Mouse (Mus musculus) neural tube, embryonic 11.5 days (tissue): ENCODE measurements around the gene Sfrp2. TPM values are rescaled to one million over a fixed set of nuclear protein-coding genes. Genes with fewer than 3 reads are reported as not detected.

Experiments
- ATAC-seq: fragments of 200-750 bp; cut with Nextera tagmentation; 2 replicates; pipeline ENCODE4 v1.8.0; 2017; ENCODE audit warnings: moderate number of reproducible peaks, mild to moderate bottlenecking, moderate TSS enrichment, moderate library complexity; ENCODE audit not compliant: insufficient read depth, low FRiP score, low TSS enrichment
- DNase-seq: peaks from one replicate; pipeline ENCODE4 v3.0.0-alpha.2; 2015; ENCODE audit warnings: low spot score
- H3K27ac ChIP-seq: fragments of 300-500 bp; sonication (generic); 2 replicates; pipeline ENCODE4 v1.5.1; 2014; ENCODE audit warnings: low read depth, mild to moderate bottlenecking, low read length
- H3K27me3 ChIP-seq: fragments of 300-500 bp; sonication (generic); 2 replicates; pipeline ENCODE4 v1.6.1; 2014; ENCODE audit warnings: mild to moderate bottlenecking, low read length, mixed read lengths; ENCODE audit not compliant: control insufficient read depth, insufficient read depth
- H3K36me3 ChIP-seq: fragments of 300-500 bp; sonication (generic); 2 replicates; pipeline ENCODE4 v1.6.1; 2014; ENCODE audit warnings: mild to moderate bottlenecking, low read length, moderate library complexity, mixed read lengths; ENCODE audit not compliant: control insufficient read depth, insufficient read depth
- H3K4me1 ChIP-seq: fragments of 300-500 bp; sonication (generic); 2 replicates; pipeline ENCODE4 v1.6.1; 2014; ENCODE audit warnings: low read length, mixed read lengths; ENCODE audit not compliant: control insufficient read depth, insufficient read depth
- H3K4me2 ChIP-seq: fragments of 300-500 bp; sonication (generic); 2 replicates; pipeline ENCODE4 v1.6.1; 2014; ENCODE audit warnings: low read depth, mild to moderate bottlenecking, moderate library complexity
- H3K4me3 ChIP-seq: fragments of 300-500 bp; sonication (generic); 2 replicates; pipeline ENCODE4 v1.5.1; 2014; ENCODE audit warnings: low read depth, low read length
- H3K9ac ChIP-seq: fragments of 300-500 bp; sonication (generic); 2 replicates; pipeline ENCODE4 v1.6.1; 2014; ENCODE audit warnings: mild to moderate bottlenecking, low read length
- H3K9me3 ChIP-seq: fragments of 300-500 bp; sonication (generic); 2 replicates; pipeline ENCODE4 v1.6.1; 2016; ENCODE audit warnings: low read length; ENCODE audit not compliant: control insufficient read depth
- WGBS: fragments of 180-500 bp; shearing (Covaris S2); extraction: QIAGEN DNeasy Blood & Tissue Kit; methylation state at CpG from one replicate; pipeline ENCODE4 v1.1.7; 2014; 5-methylcytosine and 5-hydroxymethylcytosine counted together
- polyA plus RNA-seq: library from polyadenylated mRNA; unstranded; fragments of >200 nt; fragmentation: Nextera tagmentation; extraction: Ambion mirVana; gene quantifications from 2 replicates; pipeline ENCODE4 v1.2.1, GENCODE M21; 2014

The Sfrp2 gene
- polyA plus RNA-seq, 1 experiment from 2014 or later, result 114 TPM

DNA sequence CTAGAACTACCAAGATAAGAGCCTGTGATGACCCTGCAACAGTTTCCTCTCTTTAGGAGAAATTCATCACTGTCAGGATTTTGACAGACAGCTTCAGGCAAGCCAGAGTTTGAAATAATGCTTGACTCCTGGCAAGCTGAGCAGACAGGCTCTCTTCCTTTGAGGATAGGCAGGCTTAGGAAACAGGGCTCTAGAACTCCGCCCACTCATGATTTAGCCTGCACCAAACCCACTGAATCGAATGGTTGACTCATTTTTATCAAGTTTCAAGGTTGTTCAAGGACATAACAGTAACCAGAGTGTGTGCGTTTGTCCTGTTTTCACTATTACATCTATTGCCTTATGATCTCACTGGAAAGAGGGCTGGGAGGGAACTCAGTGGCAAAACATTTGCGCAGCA, 18.8 kb upstream of the Sfrp2 start:
- Histone ChIP-seq H3K9me3 (no peaks in the 10 kb centered on the region), H3K9ac (no peak overlapping the region), H3K4me1 (no peaks in the 10 kb centered on the region), H3K4me2 (no peak overlapping the region), H3K4me3 (no peak overlapping the region), H3K36me3 (no peaks in the 10 kb centered on the region), H3K27me3 (no peaks in the 10 kb centered on the region), H3K27ac (no peak overlapping the region)
- ATAC-seq (no peak), DNase-seq (no peak)
- WGBS, result 90% methylated on average over 4 of the region's 4 CpGs

DNA sequence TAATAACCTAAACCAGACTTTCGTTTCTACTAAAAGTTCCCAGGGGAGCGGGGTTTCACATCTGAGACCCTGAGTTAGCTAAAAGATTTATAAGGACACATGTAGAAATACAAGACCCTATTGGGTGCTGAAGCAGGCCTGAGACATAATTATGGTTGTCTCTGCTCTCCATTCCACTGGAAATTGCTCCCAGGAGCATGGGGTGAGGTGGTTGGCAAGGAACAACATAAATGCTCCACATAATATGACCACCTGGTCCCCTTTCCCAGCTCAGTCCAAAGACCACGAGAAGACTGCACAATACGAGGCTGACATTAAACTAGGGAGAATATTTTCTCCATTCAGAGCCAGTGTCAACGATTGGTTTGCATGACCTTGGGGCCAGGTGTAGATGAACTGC, 18.2 kb upstream of the Sfrp2 start:
- Histone ChIP-seq H3K27me3 (no peaks in the 10 kb centered on the region), H3K9me3 (no peaks in the 10 kb centered on the region), H3K27ac (no peak overlapping the region), H3K9ac (no peak overlapping the region), H3K4me3 (no peak overlapping the region), H3K4me1 (no peaks in the 10 kb centered on the region), H3K4me2 (no peak overlapping the region), H3K36me3 (no peaks in the 10 kb centered on the region)
- no peak for DNase-seq
- no peak for ATAC-seq
- 69% methylated on average over 5 of the region's 5 CpGs for WGBS

DNA sequence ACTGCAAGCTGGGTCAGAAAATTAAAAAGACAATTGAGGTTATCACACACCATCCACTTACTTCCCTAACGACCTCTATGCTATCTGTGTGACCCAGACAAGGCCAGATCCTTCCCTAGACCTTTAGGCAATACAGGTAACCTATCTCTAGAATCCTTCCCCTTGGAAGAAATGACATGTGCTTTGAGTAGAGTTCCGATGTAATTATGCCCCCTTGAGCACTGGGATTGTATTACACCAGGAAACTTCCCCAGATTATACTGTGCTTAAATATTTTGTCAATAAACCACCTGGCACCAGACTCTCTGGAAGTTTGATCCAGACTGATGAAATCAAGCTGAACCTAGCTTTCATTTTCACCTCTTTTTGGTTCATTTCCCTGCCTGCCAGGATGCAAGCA, 14.5 kb upstream of the Sfrp2 start:
- H3K4me2 ChIP-seq, result no peak overlapping the region
- no peaks in the 10 kb centered on the region for H3K4me1 ChIP-seq
- H3K9me3 ChIP-seq, result no peaks in the 10 kb centered on the region
- H3K36me3 ChIP-seq, result no peaks in the 10 kb centered on the region
- 37% methylated on average over 2 of the region's 2 CpGs for WGBS
- no peak overlapping the region for H3K27ac ChIP-seq
- ATAC-seq, result no peak
- no peak overlapping the region for H3K4me3 ChIP-seq
- DNase-seq, result no peak
- H3K9ac ChIP-seq, result no peak overlapping the region
- H3K27me3 ChIP-seq, result no peaks in the 10 kb centered on the region

DNA sequence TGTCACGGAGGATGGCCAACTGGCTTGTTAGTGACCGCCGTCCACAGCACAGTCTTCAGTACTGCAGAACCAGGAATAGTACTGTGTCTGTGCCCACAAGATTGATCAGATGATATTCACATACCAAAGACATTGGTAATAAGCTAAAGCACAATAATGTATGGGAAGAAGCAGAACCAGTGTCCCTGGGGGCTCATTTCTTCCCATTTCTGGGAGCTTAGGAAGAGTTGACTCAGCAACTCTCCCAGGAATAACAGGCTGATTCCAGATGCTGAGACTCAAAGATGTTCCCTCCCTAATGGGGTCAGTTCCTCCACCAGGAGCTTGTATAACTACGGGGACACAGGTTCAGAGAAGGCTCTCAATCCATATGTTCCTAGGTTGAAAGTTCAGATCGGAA, 13.9 kb upstream of the Sfrp2 start:
- H3K9me3 ChIP-seq, result no peaks in the 10 kb centered on the region
- H3K9ac ChIP-seq, result no peak overlapping the region
- H3K4me1 ChIP-seq, result no peaks in the 10 kb centered on the region
- DNase-seq (no peak), ATAC-seq (no peak)
- no peak overlapping the region for H3K4me3 ChIP-seq
- H3K4me2 ChIP-seq, result no peak overlapping the region
- 89% methylated on average over 5 of the region's 5 CpGs for WGBS
- no peak overlapping the region for H3K27ac ChIP-seq
- no peaks in the 10 kb centered on the region for H3K27me3 ChIP-seq
- no peaks in the 10 kb centered on the region for H3K36me3 ChIP-seq

DNA sequence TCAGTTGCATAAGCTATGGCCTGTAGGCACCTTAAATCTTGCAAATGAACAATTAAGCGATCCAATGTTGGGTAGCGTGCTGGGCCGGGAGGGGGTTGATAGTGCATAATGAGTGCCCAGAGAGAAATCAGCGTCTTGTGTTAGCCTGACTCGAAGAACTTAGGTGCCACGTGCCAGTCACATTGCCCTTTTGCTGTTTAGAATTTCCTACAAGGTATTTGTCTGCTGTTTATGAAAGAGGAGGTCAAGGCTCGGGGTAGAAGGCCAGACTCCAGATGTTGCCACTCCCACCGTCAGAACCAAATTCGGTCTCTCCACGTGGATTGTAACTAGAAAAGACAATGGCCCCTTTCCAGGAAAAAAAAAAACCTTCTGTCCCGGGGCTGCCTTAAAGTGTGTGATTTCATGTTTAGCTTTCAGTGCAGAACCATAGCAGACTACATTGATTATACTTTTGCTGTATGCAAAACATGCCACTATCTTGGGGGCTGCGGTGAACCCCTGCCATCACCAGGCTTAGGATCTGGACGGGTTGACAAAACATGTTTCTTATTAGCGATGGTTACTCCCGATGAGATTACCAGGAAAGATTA, 11.0 kb upstream of the Sfrp2 start:
- Histone ChIP-seq H3K4me1 (no peaks in the 10 kb centered on the region), H3K9ac (no peak overlapping the region), H3K4me2 (no peak overlapping the region), H3K36me3 (no peaks in the 10 kb centered on the region), H3K4me3 (no peak overlapping the region), H3K27me3 (no peaks in the 10 kb centered on the region), H3K9me3 (no peaks in the 10 kb centered on the region), H3K27ac (no peak overlapping the region)
- WGBS, result 74% methylated on average over 15 of the region's 15 CpGs
- ATAC-seq (no peak), DNase-seq (no peak)

DNA sequence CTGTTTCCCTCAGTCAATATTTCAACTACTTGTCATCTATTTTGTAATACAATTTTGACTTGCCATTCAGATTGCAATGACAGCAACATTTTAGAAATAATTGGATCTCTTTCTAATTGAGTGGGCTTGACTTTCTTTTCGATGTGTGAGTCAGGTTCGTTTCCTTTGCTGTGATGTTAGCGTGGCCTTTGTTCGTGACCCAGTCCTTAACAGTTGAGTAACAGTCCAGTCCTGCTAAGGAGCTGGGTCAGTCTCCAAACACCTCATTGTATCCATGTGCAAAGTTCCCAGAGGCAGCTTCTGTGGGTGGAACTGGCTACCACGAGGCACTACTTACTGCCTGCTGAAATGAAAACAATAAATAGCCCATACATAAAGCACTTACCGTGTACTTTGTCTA, 10.5 kb upstream of the Sfrp2 start:
- H3K27me3 ChIP-seq, result no peaks in the 10 kb centered on the region
- H3K36me3 ChIP-seq, result no peaks in the 10 kb centered on the region
- no peaks in the 10 kb centered on the region for H3K9me3 ChIP-seq
- no peak for ATAC-seq
- H3K4me1 ChIP-seq, result no peaks in the 10 kb centered on the region
- H3K4me2 ChIP-seq, result no peak overlapping the region
- no peak overlapping the region for H3K9ac ChIP-seq
- 70% methylated on average over 6 of the region's 6 CpGs for WGBS
- H3K4me3 ChIP-seq, result no peak overlapping the region
- no peak overlapping the region for H3K27ac ChIP-seq
- no peak for DNase-seq

DNA sequence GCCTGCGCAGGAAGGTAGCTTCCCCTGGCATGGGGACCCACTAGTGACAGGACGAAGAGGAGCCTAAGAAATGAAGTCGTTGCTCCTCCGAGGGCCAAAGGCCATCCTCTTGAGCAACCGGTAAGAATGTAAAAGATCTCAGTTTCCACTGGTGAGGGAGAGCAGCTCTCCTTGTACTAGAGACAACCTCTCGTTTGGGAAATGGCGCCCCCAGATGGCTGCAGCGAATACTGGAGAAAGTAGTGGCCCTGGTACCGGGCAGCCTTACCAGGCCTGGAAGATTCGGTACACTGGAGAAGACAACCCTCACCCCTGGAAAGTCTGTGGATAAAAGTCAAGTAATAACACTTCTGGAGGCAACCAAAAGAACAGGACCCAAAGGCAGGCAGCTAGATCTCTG, 3.8 kb upstream of the Sfrp2 start:
- H3K27ac ChIP-seq, result no peak overlapping the region
- WGBS, result 72% methylated on average over 10 of the region's 10 CpGs
- no peaks in the 10 kb centered on the region for H3K27me3 ChIP-seq
- H3K9ac ChIP-seq, result no peak overlapping the region
- peaks cover 12% of the 10 kb centered on the region; the same call in 1 of the 2 replicates for H3K4me1 ChIP-seq
- H3K4me2 ChIP-seq, result no peak overlapping the region
- no peak for ATAC-seq
- H3K36me3 ChIP-seq, result no peaks in the 10 kb centered on the region
- no peak overlapping the region for H3K4me3 ChIP-seq
- DNase-seq, result no peak
- H3K9me3 ChIP-seq, result no peaks in the 10 kb centered on the region

DNA sequence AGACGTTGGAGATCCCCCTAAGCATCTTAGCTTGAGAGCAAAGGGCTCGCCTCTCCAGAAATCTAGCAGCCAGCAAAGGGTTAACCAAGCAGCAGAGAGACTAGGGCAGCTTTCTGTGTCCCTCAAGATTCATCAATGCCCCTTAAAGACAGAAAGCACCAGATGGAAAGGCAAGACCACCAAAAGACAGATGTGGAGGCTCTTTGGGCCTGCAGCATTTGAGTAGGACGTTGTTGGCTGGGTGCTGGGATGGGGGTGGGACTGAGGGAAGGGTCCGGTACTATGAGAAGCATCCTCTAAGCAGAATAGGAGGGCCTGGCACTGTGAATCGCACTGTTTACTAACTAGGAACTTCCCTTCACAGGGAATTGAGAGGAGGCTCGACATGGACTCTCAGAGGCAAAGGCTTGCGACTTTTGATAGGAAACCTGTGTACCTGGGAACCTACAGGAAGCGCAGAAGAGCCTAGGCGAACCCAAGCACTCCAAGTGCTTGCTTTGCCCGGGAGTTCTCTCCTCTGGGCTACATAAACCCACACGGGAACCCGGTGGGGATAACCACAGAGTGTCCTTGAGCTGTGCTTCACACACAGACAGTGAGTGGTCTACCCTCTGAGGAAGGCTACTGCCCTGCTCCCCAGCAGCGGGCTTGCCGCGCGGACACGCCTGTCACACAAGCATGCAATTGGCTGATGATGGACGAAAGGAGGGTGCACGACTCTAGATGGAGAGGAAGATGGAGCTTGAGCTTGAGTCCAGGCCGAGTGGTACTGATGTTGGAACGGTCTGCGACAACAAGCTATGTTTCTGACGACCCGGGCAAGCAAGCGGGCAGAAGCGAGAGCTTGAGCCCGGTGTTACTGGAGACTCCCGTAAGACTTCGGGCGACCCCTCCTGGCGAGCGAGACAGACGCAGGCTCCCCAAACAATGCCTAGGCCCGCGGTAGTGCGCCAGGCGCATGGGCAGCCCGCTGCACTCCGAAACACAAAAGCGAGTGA, 2.3 kb upstream of the Sfrp2 start:
- WGBS, result 8% methylated on average over 40 of the region's 40 CpGs
- Histone ChIP-seq H3K4me2 (peak overlapping the region; percentile 46), H3K9ac (peak overlapping the region; percentile 46), H3K27me3 (no peaks in the 10 kb centered on the region), H3K4me3 (peak overlapping the region; percentile 23), H3K9me3 (no peaks in the 10 kb centered on the region), H3K36me3 (no peaks in the 10 kb centered on the region), H3K27ac (no peak overlapping the region), H3K4me1 (peaks cover 18% of the 10 kb centered on the region)
- DNase-seq (peak; percentile 92), ATAC-seq (peak; percentile 77)

DNA sequence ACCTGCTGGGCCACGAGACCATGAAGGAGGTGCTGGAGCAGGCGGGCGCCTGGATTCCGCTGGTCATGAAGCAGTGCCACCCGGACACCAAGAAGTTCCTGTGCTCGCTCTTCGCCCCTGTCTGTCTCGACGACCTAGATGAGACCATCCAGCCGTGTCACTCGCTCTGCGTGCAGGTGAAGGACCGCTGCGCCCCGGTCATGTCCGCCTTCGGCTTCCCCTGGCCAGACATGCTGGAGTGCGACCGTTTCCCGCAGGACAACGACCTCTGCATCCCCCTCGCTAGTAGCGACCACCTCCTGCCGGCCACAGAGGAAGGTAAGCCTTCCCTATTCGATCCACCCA, 577 bp downstream of the Sfrp2 start:
- H3K9me3 ChIP-seq, result no peaks in the 10 kb centered on the region
- H3K9ac ChIP-seq, result peak overlapping the region; percentile 84
- H3K4me1 ChIP-seq, result peaks cover 22% of the 10 kb centered on the region
- 0% methylated on average over 25 of the region's 25 CpGs for WGBS
- peak overlapping the region; percentile 62 for H3K4me3 ChIP-seq
- ATAC-seq (peak; percentile 21), DNase-seq (no peak)
- peak overlapping the region; percentile 92 for H3K4me2 ChIP-seq
- H3K27me3 ChIP-seq, result no peaks in the 10 kb centered on the region
- 0 out of 2 replicates have a peak overlapping the region, but pooled peaks have one; percentile 46 for H3K27ac ChIP-seq
- 0 out of 2 replicates have a peak, but pooled peaks cover 2% of the 10 kb centered on the region for H3K36me3 ChIP-seq
